Mouse (Mus musculus) liver, embryonic 12.5 days (tissue): ENCODE data around the gene Gm29427. TPM values are rescaled to one million over a fixed set of nuclear protein-coding genes. Genes with fewer than 3 reads are reported as not detected.

ENCODE experiments used
- ATAC-seq: fragments of 200-750 bp; cut with Nextera tagmentation; 2 replicates; pipeline ENCODE4 v1.8.0; 2017; ENCODE audit warnings: moderate number of reproducible peaks, mild to moderate bottlenecking, moderate library complexity
- H3K27ac ChIP-seq: fragments of 300-500 bp; sonication (generic); 2 replicates; pipeline ENCODE4 v1.5.1; 2016; ENCODE audit warnings: mild to moderate bottlenecking
- H3K27me3 ChIP-seq: fragments of 300-500 bp; sonication (generic); replicated peaks from 2 replicates; pipeline ENCODE4 v1.6.1; 2016; ENCODE audit warnings: mild to moderate bottlenecking, moderate library complexity
- H3K36me3 ChIP-seq: fragments of 300-500 bp; sonication (generic); 2 replicates; pipeline ENCODE4 v1.6.1; 2016; ENCODE audit warnings: mild to moderate bottlenecking, moderate library complexity
- H3K4me1 ChIP-seq: fragments of 300-500 bp; sonication (generic); 2 replicates; pipeline ENCODE4 v1.6.1; 2016
- H3K4me2 ChIP-seq: fragments of 300-500 bp; sonication (generic); 2 replicates; pipeline ENCODE4 v1.6.1; 2016; ENCODE audit warnings: mild to moderate bottlenecking, moderate library complexity
- H3K4me3 ChIP-seq: fragments of 300-500 bp; sonication (generic); 2 replicates; pipeline ENCODE4 v1.5.1; 2016; ENCODE audit warnings: mild to moderate bottlenecking, moderate library complexity
- H3K9ac ChIP-seq: fragments of 300-500 bp; sonication (generic); 2 replicates; pipeline ENCODE4 v1.6.1; 2016; ENCODE audit warnings: mild to moderate bottlenecking, moderate library complexity
- H3K9me3 ChIP-seq: fragments of 300-500 bp; sonication (generic); replicated peaks from 2 replicates; pipeline ENCODE4 v1.6.1; 2016; ENCODE audit warnings: mild to moderate bottlenecking, moderate library complexity
- WGBS: fragments of 180-500 bp; shearing (Covaris S2); methylation state at CpG from one replicate; pipeline ENCODE4 v1.1.7; 2016; ENCODE audit not compliant: insufficient replicate concordance; 5-methylcytosine and 5-hydroxymethylcytosine counted together
- polyA plus RNA-seq: library from polyadenylated mRNA; unstranded; fragments of >200 nt; fragmentation: Nextera tagmentation; extraction: Ambion mirVana; gene quantifications from 2 replicates; pipeline ENCODE4 v1.2.1, GENCODE M21; 2016

Gm29427 gene
- polyA plus RNA-seq, 1 experiment from 2014 or later = not detected

DNA sequence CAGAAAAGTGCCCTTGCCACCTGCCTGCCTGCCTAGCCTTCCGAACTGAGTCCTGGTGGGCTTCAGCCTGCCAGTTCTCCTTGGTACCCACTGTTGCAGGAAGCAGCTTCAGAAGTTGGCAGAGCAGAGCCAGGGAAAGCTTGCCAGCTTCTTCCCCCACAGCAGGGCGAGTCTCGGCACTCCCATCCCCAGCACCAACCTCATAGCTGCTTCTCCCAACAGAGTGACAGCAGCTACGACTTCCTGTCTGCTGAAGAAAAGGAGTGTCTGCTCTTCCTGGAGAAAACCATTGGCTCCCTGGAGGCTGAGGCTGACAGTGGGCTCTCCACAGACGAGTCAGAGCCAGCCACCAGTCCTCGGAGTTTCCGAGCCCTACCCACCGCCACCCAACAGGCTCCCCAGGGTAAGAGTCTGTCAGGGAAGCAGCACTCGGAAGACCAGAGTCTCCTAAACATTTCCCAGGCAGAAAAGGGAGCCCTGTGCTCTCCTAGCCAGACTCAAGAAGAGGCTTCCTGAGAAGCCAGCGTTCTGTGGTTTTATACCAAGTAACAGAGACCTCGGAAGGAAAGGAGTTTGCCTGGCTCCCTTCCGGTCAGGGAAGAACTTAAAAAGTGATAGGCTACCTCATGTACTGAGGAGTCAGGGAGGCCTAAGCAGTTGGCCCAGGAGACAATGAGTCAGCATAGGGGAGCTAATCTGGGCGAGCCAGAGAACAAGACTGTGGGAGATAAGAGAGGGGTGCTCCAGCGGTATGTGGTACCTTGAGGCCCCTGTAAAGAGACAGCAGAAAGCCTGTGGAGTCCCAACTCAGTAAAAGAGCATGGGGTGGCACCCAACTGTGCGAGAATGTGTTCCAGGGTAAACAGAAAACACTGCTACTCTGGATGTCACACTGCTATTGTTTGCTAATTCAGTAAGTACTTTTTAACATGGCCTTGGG lies 25.5 kb upstream of the Gm29427 start:
- Histone ChIP-seq H3K9me3 (no peaks in the 10 kb centered on the region), H3K9ac (peak overlapping the region; percentile 90), H3K4me1 (peaks cover 98% of the 10 kb centered on the region), H3K27me3 (no peaks in the 10 kb centered on the region), H3K36me3 (peaks cover 43% of the 10 kb centered on the region), H3K4me3 (peak overlapping the region; percentile 65), H3K4me2 (peak overlapping the region; percentile 84), H3K27ac (peak overlapping the region; percentile 100)
- ATAC-seq = peak; percentile 95
- WGBS = 12% methylated on average over 15 of the region's 15 CpGs

- ATAC-seq = no peak
- peaks cover 43% of the 10 kb centered on the region for H3K36me3 ChIP-seq
- H3K9ac ChIP-seq = peak overlapping the region; percentile 90
- peak overlapping the region; percentile 100 for H3K27ac ChIP-seq
- peaks cover 98% of the 10 kb centered on the region for H3K4me1 ChIP-seq
- H3K9me3 ChIP-seq = no peaks in the 10 kb centered on the region
- peak overlapping the region; percentile 84 for H3K4me2 ChIP-seq
- H3K27me3 ChIP-seq = no peaks in the 10 kb centered on the region
- H3K4me3 ChIP-seq = peak overlapping the region; percentile 65
- 29% methylated on average over 4 of the region's 4 CpGs for WGBS
These were observed 24.6 kb upstream of the Gm29427 start for GRCm38 (mm10) chr1:130740227-130740648.

DNA sequence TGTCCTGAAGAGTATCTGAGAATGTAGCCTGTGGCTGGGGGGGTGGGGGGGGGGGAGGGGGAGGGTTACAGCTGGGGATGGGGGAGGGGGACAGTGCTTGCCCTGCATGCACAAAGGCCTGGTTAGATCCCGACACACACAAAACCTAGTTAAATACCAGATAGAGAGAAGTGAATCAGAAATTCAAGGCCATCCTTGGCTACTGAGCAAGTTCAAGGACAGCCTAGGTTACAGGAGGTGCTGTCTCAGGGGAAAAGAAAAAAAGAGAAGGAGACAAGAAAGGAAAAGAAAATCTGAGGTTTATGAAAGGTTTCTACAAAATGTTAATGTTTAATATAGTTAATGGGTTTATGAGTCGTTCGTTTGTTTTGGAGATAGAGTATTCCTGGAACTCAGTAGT lies 24.0 kb upstream of the Gm29427 start:
- Histone ChIP-seq H3K4me3 (peak overlapping the region; percentile 65), H3K9ac (peak overlapping the region; percentile 90)

DNA sequence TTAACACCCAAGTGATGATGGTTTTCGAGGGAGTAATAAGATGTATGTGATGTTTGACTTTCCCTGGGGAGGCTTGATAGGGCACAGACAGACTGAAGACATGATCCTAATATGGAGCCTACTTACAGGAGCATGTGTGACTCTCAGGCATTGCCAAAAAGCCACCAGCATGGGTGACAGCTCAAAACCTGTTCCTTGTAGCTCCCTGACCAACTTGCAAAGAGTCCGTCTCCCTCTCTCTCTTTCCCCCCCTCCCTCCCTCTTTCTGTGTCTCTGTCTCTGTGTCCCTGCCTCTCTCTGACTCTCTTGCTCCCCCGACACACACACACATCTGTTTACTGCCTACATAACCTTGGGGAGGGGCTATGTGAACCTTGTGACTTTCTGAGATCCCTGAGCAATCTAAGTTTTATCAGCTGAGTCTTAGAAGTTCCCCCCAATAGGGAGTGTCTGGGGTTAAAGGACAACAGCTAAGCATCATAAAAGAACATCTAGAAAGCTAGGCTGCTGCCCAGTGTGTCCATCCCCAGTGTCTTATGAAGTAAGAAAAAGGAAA lies 23.0 kb upstream of the Gm29427 start:
- Histone ChIP-seq H3K27ac (peak overlapping the region; percentile 100), H3K4me3 (peak overlapping the region; percentile 65; the same call in 1 of the 2 replicates), H3K36me3 (peaks cover 40% of the 10 kb centered on the region), H3K9me3 (no peaks in the 10 kb centered on the region), H3K9ac (peak overlapping the region; percentile 90), H3K4me1 (peaks cover 98% of the 10 kb centered on the region), H3K4me2 (peak overlapping the region; percentile 84), H3K27me3 (no peaks in the 10 kb centered on the region)
- ATAC-seq = no peak
- 58% methylated on average over 3 of the region's 3 CpGs for WGBS

More for the DNA sequence above, 24.0 kb upstream of the Gm29427 start:
- peaks cover 98% of the 10 kb centered on the region for H3K4me1 ChIP-seq
- H3K36me3 ChIP-seq = peaks cover 40% of the 10 kb centered on the region
- H3K27ac ChIP-seq = peak overlapping the region; percentile 100
- no peaks in the 10 kb centered on the region for H3K27me3 ChIP-seq
- no peak for ATAC-seq
- H3K4me2 ChIP-seq = peak overlapping the region; percentile 84
- 34% methylated on average over 3 of the region's 3 CpGs for WGBS
- H3K9me3 ChIP-seq = no peaks in the 10 kb centered on the region

DNA sequence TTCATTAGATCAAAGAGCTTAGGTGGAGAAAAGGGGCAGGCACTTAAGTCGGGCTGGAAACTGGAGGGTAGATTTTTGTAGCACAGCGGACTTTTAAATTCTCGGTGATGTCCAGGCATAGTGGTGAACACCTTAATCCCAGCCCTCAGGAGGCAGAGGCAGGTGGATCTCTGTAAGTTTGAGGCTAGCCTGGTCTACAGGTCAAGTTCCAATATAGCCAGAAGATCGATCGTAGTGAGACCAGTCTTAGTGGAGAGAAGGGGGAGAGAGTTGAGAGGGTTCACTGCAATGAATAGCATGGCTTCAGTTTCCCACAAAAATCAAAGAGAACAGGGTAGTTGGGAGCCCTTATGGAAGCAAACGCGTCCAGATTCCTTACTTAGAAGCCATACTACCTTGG lies 22.3 kb upstream of the Gm29427 start:
- no peak for ATAC-seq
- peaks cover 98% of the 10 kb centered on the region for H3K4me1 ChIP-seq
- no peaks in the 10 kb centered on the region for H3K9me3 ChIP-seq
- peaks cover 33% of the 10 kb centered on the region for H3K36me3 ChIP-seq
- no peaks in the 10 kb centered on the region for H3K27me3 ChIP-seq
- peak overlapping the region; percentile 84 for H3K4me2 ChIP-seq
- 0 out of 2 replicates have a peak overlapping the region, but pooled peaks have one; percentile 90 for H3K9ac ChIP-seq
- whole genome bisulfite sequencing = 90% methylated on average over 7 of the region's 7 CpGs
- H3K4me3 ChIP-seq = no peak overlapping the region
- peak overlapping the region; percentile 100 for H3K27ac ChIP-seq

- Histone ChIP-seq H3K9me3 (no peaks in the 10 kb centered on the region), H3K27me3 (no peaks in the 10 kb centered on the region), H3K4me2 (peak overlapping the region; percentile 43), H3K4me3 (no peak overlapping the region), H3K9ac (0 out of 2 replicates have a peak overlapping the region, but pooled peaks have one; percentile 19), H3K4me1 (peaks cover 98% of the 10 kb centered on the region), H3K36me3 (peaks cover 28% of the 10 kb centered on the region), H3K27ac (peak overlapping the region; percentile 100)
- WGBS = 51% methylated on average over 11 of the region's 11 CpGs
- ATAC-seq = no peak
These were observed 21.8 kb upstream of the Gm29427 start for GRCm38 (mm10) chr1:130737411-130737881.

DNA sequence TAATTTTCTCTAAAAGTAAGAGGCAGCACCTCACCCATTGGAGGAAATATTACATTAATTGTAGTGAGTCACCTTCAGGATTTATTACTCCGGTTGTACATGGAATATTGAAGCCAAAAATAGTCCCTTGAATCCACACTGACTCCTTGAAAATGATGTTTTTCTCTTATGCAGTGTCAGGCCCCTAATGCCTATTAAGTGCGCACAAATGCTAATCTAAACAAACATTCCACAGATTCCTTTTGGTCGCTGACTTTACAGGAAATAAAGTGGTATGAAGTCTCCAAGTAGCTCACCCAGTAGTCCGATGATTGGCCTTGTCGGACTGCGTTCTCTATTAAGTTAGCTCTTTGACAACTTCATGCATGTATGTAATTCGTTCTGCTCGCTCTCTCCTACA lies 19.3 kb upstream of the Gm29427 start:
- WGBS = 77% methylated on average over 8 of the region's 8 CpGs
- Histone ChIP-seq H3K4me2 (peak overlapping the region; percentile 78), H3K9ac (peak overlapping the region; percentile 65; the same call in 1 of the 2 replicates), H3K27ac (peak overlapping the region; percentile 90), H3K27me3 (no peaks in the 10 kb centered on the region), H3K4me3 (peak overlapping the region; percentile 65; the same call in 1 of the 2 replicates), H3K4me1 (peaks cover 99% of the 10 kb centered on the region), H3K9me3 (no peaks in the 10 kb centered on the region), H3K36me3 (peaks cover 24% of the 10 kb centered on the region; the same call in 1 of the 2 replicates)
- ATAC-seq = no peak

- Histone ChIP-seq H3K9me3 (no peaks in the 10 kb centered on the region), H3K9ac (peak overlapping the region; percentile 65), H3K27me3 (no peaks in the 10 kb centered on the region), H3K4me2 (peak overlapping the region; percentile 78), H3K27ac (peak overlapping the region; percentile 90), H3K4me3 (peak overlapping the region; percentile 65; the same call in 1 of the 2 replicates), H3K36me3 (peaks cover 24% of the 10 kb centered on the region; the same call in 1 of the 2 replicates), H3K4me1 (peaks cover 99% of the 10 kb centered on the region)
- no peak for ATAC-seq
- 73% methylated on average over 5 of the region's 5 CpGs for WGBS
These were observed 18.9 kb upstream of the Gm29427 start for GRCm38 (mm10) chr1:130734452-130734851.

DNA sequence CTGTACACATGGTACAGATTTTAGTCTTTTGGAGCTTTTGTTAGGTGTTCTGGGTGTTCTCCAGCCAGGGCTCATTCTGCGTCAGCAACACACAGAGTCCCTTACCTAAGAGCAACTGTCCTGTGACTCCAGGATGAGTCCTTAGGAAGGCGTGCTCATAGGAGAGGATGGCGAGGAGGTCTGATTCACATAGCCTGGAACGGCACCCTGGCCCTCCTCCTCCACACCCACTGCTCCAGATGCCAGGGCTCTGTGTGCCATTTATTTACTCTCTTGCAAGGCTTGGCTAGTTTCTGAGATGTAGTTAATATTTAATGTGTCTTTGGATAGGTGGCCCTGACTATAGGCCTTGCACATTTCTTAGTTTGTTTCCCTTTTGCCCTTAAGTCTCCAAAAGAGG lies 18.1 kb upstream of the Gm29427 start:
- ATAC-seq = no peak
- no peaks in the 10 kb centered on the region for H3K27me3 ChIP-seq
- peak overlapping the region; percentile 78 for H3K4me2 ChIP-seq
- peak overlapping the region; percentile 90 for H3K27ac ChIP-seq
- H3K4me1 ChIP-seq = peaks cover 96% of the 10 kb centered on the region
- WGBS = 74% methylated on average over 4 of the region's 4 CpGs
- H3K9me3 ChIP-seq = no peaks in the 10 kb centered on the region
- H3K4me3 ChIP-seq = peak overlapping the region; percentile 65
- H3K9ac ChIP-seq = peak overlapping the region; percentile 65
- H3K36me3 ChIP-seq = peaks cover 20% of the 10 kb centered on the region; the same call in 1 of the 2 replicates

DNA sequence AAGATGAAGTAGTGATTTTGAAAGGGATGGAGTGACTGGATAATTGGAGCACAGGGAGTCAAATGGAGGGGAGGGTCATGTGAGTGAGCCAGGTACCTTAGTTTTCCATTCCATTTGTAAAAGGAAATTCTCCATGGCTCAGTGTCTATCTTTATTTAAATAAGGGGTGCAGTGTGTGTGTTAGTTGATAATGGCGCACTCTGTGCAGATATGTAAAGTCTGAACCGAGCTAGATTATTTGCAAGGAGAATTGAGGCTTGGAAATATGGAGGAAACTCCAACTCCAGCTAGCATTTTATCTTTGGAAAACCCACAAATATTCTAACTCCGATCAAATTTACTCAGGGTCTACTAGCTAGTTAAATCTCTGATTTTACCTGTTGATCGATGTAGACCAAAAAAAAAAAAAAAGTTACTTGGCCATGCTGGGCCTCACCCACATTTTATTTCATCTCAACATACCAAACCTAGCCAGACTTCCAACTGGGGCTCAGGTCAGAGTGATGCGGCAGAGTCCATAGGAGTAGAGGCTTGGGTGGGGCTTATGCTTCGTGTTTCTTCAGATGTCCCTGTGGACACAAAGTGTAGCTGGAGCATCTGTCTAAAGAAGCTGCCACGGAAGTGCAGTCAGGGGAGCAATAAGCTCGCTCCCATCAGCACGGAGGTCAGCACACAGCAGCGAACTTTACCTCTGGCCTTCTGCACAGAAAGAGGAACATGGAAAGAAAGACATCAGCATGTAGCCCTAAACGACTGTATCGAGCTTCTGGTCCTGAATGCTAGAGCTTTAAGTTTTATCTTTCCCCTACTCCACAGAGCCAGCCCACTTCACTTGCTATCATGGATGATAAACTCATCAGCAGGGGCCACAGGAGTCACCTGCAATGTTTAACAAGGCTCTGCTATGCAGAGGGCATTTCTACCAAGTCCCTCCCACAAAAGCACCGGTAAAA lies 17.4 kb upstream of the Gm29427 start:
- H3K27me3 ChIP-seq = no peaks in the 10 kb centered on the region
- peak; percentile 36 for ATAC-seq
- peak overlapping the region; percentile 65 for H3K4me3 ChIP-seq
- peak overlapping the region; percentile 78 for H3K4me2 ChIP-seq
- peaks cover 13% of the 10 kb centered on the region; the same call in 1 of the 2 replicates for H3K36me3 ChIP-seq
- peak overlapping the region; percentile 90 for H3K27ac ChIP-seq
- H3K9ac ChIP-seq = peak overlapping the region; percentile 65
- WGBS = 43% methylated on average over 13 of the region's 13 CpGs
- peaks cover 93% of the 10 kb centered on the region for H3K4me1 ChIP-seq
- no peaks in the 10 kb centered on the region for H3K9me3 ChIP-seq
